Mouse (Mus musculus): ENCODE results near the gene Idh1.
"Not testable (repeated sequence)": the region's sequence is repeated elsewhere in the genome, so short reads cannot be mapped to it uniquely, and the experiment has no call there.

- TF ChIP-seq ZNF384 (IDR thresholded peaks at IDR 0.05; ENCODE audit: low read depth, low read length); ZC3H11A (IDR thresholded peaks at IDR 0.05; ENCODE audit: borderline replicate concordance, low read depth, low read length): not testable (repeated sequence)
Observed at GRCm38 (mm10) chr1:65229768-65230167, 43.5 kb upstream of the Idh1 start.

Measured in ES-E14 (cell line).